Mouse (Mus musculus): ENCODE measurements around the gene Epb41. TPM values are rescaled to one million over a fixed set of nuclear protein-coding genes. Genes with fewer than 3 reads are reported as not detected.

Epb41 gene
- total RNA-seq, 1 experiment from 2014 or later = 190 TPM

DNA sequence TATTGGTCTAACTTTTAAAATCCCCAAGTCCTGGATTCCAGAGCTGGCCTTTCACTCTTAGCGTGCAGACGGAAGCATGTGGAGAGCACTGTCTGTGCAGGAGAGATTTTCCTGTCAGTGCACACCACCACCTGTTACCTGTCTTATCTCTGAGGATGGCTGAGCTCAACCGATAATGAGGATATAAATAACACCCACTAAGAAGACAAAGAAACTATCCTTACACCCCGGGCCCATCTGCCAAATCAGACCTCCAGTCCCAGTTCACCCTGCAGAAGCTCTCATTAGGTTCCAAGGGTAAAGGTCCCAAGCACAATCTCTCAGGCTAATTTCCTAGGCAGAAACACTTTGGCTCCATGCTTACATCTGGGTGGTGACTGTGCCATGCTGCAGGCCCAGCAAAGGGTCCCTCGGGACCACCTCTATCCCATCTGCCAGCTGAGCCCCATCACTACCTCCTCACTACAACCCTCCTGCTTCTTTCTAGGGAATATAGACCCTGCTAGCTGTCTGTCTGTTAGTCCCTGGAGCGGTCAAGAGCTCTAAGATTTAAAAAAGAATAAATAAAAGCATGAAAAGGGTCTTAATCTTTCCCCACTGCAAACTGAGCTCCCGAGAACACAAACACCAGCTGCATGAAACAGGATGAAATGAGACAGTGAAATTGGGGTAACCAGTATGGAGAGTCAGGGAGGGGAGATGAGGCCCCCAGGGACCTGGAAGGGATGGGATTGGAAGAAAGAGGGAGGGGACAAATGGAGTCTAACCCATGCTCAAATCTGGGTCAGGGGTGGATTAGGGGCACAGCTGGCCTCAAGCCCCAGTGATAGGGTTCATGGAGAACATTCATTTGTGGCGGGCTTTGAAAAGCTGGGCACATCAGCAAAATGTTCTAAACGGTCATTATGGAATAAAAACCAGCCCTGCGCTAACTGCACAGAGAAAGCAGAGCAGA lies 23.5 kb downstream of the Epb41 start:
- ATAC-seq (ENCODE audit: extremely low read depth, insufficient number of reproducible peaks, low FRiP score, poor library complexity, severe bottlenecking) = no peak

DNA sequence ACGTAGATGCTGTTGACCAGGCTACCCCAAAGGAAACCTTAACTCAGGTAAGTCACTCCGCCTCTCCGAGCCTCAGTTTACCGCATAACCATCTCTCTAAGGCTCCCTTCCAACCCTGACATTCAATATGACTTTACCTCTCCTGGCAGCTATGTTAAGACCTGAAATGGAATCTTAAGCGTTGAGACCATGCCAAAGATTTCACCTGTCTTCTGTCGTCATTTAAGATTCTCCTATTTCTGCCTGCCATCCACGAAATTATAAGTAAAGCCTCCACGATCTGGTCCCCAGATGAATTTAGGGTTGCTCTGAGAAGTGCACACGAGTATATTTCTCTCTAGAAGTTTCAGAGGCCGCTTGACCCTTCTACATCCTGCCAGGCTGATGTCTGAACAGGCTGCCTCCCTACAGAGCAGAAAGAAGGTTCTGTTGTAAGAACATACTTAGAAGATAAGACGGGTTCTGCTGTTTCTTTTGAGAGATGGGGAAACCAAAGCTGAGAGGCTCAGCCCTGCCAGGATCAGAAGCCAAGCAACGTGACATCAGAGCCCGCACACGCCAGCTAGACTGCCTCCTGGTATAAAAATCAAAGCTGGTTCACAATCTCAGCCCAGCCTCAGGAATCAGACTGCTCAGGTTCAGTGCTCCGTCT lies 25.4 kb downstream of the Epb41 start:
- ATAC-seq (ENCODE audit: extremely low read depth, insufficient number of reproducible peaks, low FRiP score, poor library complexity, severe bottlenecking) = no peak

DNA sequence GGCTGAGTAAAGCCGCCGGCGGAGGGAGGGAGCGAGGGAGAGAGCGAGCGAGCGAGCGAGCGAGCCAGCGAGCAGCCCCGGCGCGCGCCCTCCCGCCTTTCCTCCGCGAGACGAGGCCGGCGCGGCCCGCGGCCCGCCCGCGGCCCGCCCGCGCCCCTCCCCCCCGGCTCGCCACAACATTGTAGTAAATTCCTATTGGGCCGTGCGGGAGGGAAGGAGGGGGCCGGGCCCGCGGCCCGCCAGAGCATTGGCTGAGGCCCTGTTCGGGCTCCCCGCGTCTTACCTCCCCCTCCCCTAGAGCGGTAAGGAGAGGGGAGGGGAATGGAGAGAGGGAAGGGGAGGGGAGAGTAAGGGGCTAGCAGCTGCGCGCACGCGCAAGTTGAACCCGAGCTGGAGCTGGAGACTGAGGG lies 26.1 kb downstream of the Epb41 start:
- ATAC-seq (ENCODE audit: extremely low read depth, insufficient number of reproducible peaks, low FRiP score, poor library complexity, severe bottlenecking) = peak; percentile 81

DNA sequence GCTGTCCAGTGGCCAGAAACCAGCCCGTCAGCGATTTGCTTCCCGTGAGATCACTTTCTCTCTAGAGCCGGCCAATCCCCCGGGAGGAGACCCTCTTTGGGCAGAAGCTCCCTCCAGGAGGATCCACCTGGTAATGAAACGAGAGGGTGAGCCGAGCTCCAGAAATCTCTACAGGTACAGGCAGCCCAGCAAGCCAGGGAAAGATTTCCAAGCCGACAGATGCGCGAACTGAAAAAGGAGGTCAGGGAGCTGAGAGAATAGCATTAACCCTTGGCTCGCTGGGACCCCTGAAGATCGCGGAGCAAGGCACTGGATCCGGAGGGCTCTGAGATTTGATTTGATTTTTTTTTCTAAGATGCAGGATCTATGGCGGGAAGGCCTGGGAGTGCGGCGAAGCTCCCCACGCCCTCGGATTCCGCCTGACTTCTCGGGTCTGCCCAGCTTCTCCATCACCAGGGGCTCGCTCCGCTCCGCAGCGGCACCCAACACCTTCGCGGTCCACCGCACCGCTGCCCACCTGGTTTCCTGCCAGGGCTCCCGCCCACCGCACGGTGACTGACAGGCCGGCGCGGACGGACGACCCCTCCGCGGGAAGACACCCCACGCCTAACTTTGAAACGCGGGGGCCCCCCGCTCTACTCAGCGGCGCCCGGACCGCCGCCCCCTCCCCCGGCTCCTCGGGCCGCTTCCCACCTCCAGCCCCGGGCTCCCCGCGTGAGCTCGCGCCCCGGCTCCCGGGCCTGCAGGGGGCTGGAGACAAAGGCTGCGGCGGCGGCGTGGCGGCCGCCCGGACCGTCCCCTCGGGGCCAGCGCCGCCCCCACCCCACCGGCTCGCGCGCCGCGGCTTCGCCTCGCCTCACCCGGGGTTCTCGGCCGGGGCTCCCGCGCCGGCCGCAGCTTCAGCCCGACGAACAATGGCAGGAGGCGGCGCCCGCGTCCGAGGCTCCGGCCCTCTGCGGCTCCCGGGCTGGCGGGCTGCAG lies 26.8 kb downstream of the Epb41 start:
- peak; percentile 32 for ATAC-seq (ENCODE audit: extremely low read depth, insufficient number of reproducible peaks, low FRiP score, poor library complexity, severe bottlenecking)

DNA sequence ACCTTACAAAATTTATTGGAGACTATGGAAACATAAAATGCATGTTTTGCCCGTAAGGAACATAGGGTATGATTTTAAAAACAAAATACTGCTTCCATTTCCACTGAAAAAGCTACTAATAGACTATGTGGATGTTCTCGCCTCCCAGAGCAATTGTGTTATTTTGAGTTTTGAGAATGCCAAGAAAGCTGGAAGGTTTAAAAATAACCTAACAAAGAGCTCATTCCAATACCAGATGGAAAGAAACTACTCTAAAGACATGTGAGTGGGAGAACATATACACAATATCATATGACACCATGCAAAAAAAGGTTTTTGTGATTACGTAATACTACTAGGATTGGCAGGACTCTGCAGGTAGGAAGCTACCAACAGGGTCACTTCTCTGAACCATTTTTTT lies 31.4 kb downstream of the Epb41 start:
- ATAC-seq (ENCODE audit: extremely low read depth, insufficient number of reproducible peaks, low FRiP score, poor library complexity, severe bottlenecking) = no peak

DNA sequence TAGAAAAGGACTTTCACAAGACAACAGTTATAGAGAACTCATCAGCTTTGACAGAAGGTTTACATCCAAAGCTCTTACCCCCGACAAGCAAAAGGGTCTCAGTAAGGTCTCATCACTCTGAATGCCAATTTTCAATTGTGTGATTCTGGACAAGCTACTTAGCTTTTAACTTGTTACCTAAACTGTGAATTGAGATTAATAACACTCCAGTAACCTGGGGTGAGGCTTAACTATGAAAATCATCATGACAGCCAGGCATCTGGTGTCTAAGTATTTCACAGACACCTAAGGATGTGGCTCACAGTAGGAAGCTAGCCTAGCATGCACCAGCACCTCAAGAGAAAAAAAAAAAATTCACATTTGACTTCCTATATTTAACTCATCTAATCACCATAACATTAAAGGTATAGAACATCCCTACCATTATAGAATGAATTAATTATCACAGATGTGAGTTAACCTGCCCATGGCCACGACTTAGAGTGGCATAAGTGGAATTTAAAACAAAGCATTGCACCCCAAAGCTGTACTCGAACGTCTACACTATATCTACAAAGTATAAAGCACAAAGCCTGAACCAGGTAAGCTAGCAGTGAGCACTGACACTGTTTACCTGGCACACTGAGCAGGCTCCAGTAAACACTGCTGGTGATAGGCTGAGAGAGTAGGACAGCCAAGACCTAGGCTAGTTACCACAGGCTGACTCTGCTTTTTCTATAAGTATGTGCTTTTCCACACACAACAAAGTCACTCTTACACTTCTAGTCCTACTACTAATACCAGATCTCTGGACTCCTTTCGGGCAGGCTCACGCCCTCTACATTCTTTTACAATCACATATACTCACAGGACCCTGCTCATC lies 33.4 kb downstream of the Epb41 start:
- no peak for ATAC-seq (ENCODE audit: extremely low read depth, insufficient number of reproducible peaks, low FRiP score, poor library complexity, severe bottlenecking)

DNA sequence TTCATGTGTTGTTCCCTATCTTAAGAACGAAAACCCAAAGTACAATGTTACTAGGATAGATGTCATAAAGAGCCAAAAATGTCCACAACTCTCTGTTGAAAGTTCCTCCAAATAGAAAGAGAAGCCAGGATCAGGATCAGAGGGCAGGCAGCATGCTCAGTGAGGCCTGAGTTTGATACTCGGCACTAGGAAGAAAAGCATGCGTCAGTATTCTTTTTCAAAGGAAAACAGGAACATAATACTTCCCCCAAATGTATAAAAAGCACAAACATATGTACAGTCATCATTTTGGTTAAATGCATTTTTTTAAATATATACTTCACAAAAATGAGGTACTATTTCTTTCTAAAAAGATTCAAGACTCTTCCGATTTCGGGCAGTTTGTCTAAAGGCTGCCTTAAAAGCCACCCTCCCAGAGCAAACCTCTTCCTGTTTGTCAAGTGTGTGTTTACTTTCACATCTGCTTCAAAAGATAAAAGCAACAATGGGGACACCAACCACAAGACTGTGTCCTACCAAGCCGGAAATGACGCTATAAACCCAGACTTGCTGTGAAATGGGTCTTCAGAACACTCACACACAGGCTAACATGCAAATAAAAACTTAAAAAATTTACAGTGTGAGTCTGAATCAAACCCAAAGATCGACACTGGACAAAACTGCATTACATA lies 35.0 kb downstream of the Epb41 start:
- ATAC-seq (ENCODE audit: extremely low read depth, insufficient number of reproducible peaks, low FRiP score, poor library complexity, severe bottlenecking) = peak; percentile 94

DNA sequence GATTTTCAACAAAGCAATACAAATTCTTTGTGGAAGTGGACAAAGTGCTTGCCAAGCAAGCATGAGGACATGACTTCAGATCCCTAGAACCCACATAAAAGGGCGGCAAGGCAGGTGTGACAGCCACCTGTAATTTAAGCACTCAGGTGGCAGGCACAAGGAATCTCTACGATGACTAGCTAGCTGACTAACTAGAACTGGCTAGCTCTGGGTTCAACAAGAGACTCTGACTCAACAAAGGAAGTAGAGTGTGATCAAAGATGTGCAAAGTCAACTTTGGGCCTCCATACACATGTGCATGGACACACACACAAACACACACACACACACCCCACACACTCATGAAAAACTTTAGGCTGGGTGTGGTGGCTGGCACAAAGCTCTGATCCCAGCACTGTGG lies 35.6 kb downstream of the Epb41 start:
- no peak for ATAC-seq (ENCODE audit: extremely low read depth, insufficient number of reproducible peaks, low FRiP score, poor library complexity, severe bottlenecking)

DNA sequence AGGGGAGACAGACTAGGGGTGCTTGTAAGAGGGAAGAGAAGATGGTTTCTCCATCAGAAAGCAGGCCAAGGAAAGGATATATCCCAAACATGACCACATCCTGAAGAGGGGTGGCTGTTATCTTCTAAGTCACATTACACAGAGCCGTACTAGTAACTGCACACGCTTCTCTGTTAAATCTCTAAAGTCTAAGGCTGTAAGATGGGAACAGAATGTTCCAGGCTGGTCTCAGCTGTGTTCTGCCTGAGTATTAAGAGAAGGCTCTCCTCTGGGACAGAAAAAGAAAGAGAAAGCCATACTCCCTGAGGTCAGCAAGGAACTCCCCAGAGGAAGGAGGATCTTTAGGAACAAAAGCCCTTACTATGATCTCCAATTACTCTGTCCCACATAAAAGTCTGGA lies 36.3 kb downstream of the Epb41 start:
- ATAC-seq (ENCODE audit: extremely low read depth, insufficient number of reproducible peaks, low FRiP score, poor library complexity, severe bottlenecking) = no peak

DNA sequence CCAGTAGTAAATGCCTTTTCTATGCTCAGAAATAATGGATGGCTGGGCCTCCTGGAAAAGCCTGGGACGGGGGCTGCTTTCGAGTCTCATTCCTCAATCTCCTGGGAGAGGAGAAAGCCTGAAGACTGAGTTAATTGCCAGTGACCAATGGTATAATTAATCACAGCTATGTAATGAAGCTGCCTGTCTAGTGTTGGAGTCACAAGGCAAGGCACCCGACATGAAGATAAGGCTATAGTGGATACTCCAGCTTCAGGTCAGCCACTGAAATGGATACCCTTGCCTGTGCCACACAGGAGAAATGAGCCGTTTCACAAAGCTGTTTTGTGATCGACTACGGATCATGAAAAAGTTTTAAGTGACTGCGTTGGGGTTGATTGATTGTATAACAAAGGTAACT lies 37.1 kb downstream of the Epb41 start:
- ATAC-seq (ENCODE audit: extremely low read depth, insufficient number of reproducible peaks, low FRiP score, poor library complexity, severe bottlenecking) = no peak

DNA sequence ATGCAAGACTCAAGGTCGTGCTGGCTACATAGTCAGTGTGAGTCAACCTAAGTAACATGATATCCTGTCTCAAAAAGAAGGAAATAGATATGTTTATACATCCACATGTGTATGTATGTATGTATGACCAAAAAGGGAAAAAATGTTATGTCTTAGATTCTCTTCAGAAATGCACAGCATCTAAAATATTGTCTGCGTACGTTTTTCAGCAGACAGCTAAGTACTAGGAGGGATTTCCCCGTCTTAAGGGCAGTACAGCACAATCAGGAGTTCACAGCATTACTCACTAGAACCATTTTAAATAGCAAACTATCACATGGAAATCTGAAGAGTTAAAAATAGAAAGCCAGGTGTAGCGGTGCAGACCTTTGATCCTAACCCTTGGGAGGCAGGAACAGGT lies 38.0 kb downstream of the Epb41 start:
- no peak for ATAC-seq (ENCODE audit: extremely low read depth, insufficient number of reproducible peaks, low FRiP score, poor library complexity, severe bottlenecking)

DNA sequence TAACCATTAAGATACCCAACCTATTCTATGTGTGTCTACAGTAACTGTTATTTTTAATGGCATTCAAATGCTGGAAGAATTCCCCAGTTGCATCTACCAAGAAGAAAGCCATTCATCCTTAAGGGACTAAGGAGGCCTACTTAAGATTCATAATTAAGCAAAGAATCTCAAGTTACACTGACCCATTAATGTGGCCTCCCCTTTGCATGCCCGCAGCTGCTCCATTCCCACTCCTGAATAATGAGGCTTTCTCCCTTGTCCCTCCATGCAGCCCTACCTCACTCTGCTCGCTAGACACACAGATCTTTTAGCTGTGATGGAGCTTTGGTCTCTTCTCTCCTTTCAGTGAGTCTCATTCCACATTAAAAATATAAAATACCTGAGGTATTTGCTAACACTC lies 40.9 kb downstream of the Epb41 start:
- ATAC-seq (ENCODE audit: extremely low read depth, insufficient number of reproducible peaks, low FRiP score, poor library complexity, severe bottlenecking) = no peak

DNA sequence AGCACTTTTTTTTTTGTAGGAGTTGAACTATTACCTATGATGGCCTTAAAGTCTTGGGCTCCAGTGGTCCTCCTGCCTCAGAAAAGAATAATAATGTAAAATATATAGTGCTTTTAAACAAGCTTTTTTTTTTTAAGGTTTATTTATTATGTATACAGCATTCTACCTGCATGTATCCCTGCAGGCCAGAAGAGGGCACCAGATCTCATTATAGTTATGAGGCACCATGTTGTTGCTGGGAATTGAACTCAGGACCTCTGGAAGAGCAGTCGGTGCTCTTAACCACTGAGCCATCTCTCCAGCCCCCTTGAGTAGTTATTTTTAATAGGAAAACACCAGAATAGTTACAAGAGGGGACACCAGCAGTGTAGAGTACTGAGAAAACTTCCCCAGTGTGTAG lies 41.9 kb downstream of the Epb41 start:
- no peak for ATAC-seq (ENCODE audit: extremely low read depth, insufficient number of reproducible peaks, low FRiP score, poor library complexity, severe bottlenecking)

DNA sequence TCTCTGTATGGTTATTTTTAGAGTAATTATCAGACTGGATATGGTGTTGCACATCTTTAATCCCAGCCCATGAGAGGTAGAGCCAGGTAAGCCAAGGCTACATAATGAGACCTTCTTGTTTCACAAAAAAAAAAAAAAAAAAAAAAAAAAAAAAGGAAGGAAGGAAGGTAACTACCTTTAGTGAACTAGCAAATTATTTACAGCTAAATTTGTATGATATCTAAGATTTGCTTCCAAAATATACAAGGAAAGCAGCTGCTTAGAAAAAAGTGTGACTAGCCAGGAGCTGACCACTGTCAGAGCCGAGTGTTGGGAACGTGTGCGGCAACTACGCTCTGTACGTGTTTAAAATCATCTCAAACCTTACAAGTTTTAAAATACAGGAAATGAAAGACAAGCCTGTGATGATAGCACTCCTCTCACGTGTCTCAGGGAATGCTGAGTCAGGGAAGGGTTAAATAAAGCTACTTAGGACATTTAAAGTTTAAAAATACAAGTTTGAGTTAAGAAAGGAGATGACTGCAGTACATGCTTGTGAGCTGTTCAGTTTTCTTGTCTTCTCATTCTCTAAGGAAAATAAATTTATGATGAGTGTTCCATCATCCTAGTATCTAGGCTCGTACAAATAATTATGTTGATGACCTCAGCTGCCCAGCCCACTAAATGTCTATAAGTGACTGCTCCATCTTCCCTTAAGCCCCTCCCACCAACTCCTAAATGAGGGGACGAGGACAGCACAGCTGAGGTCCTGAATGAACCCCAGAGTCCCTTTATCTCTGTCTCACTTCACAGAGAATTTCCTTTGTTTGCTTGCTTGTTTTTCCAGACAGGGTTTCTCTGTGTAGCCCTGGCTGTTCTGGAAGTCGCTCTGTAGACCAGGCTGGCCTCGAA lies 45.0 kb downstream of the Epb41 start:
- no peak for ATAC-seq (ENCODE audit: extremely low read depth, insufficient number of reproducible peaks, low FRiP score, poor library complexity, severe bottlenecking)

DNA sequence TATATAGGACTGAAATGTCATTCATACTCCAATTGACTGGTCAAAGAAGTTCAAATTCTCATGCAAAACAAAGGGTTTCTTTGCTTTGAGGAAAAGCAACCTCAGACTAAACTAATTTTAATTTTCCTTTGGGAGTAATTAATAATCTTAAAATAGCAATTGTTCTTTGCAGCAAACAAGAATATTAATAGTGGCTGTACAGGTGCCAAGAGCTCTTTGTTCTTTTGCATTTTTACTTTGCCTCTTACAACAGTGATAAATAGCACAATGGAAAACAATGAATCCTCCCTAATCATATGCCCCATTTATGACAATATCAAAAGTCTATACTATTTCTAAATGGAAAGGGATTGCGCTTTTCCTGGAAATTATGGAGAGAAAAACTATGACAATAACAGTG lies 47.3 kb downstream of the Epb41 start:
- no peak for ATAC-seq (ENCODE audit: extremely low read depth, insufficient number of reproducible peaks, low FRiP score, poor library complexity, severe bottlenecking)

DNA sequence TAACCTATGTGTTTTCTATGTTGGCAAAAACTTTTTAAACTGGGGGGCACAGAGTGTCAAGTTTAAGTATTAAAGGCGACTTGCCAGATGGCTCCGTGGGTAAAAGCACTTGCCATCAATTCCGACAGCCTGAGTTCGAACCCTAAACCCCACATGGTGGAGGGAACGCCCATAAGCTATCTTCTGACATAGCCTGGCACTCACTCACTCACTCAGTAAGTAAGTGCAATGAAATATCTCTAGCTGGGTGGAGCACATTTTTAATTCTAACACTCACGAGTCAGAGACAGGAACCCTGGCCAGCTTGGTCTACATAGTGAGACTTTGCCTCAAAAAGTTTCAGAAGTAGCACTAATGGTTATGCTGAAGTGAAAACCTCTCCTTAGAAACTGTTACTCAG lies 48.0 kb downstream of the Epb41 start:
- ATAC-seq (ENCODE audit: extremely low read depth, insufficient number of reproducible peaks, low FRiP score, poor library complexity, severe bottlenecking) = no peak
